9 mouse cellular contexts compared by ENCODE assay signal in genomic region chr8:79562669-79563068, GRCm38 (mm10).
A peak's percentile ranks its signal among the peaks of the same experiment; 100 is the strongest.
DNase-seq lines count a peak whose midpoint lies in the region; ATAC-seq and TF ChIP-seq lines count a peak whose summit lies in the region.
"Had no signal": no experiment of that assay in that cellular context is flagged by ENCODE, and none has a peak within 500 bp of the region (broad histone marks: within the 10 kb centered on the region; RNA-seq: fewer than 3 reads in every experiment).

No protein-coding gene starts in this region.

- no peak overlapping the region for H3K9ac ChIP-seq in kidney, postnatal 0 days (ENCODE audit: low read depth, low read length)
- H3K9ac ChIP-seq in ES-Bruce4 (ENCODE audit: low read depth, poor library complexity, severe bottlenecking), result no peak overlapping the region
- H3K9ac ChIP-seq in limb, embryonic 14.5 days (ENCODE audit: low read depth, low read length, severe bottlenecking), result no peak overlapping the region
- no peak overlapping the region for H3K9ac ChIP-seq in intestine, embryonic 15.5 days

- H3K27me3 ChIP-seq in kidney, postnatal 0 days (ENCODE audit: insufficient read depth, low read length), result no peaks in the 10 kb centered on the region
- H3K27me3 ChIP-seq in ES-Bruce4 (ENCODE audit: control insufficient read depth, insufficient read depth, low read length, poor library complexity, severe bottlenecking), result no peaks in the 10 kb centered on the region
- H3K27me3 ChIP-seq in limb, embryonic 14.5 days (ENCODE audit: control insufficient read depth, insufficient read depth, low read length), result no peaks in the 10 kb centered on the region
- no peaks in the 10 kb centered on the region for H3K27me3 ChIP-seq in thymus, adult 2 months (ENCODE audit: control insufficient read depth, insufficient read depth, low read length)
- no peaks in the 10 kb centered on the region for H3K27me3 ChIP-seq in intestine, embryonic 15.5 days (replicated peaks)

- no peaks in the 10 kb centered on the region for H3K4me1 ChIP-seq in kidney, postnatal 0 days (replicated peaks; ENCODE audit: insufficient read depth, low read length)
- no peaks in the 10 kb centered on the region for H3K4me1 ChIP-seq in ES-Bruce4 (ENCODE audit: control insufficient read depth, insufficient read depth, low read length)
- H3K4me1 ChIP-seq in cortical plate, adult 2 months (ENCODE audit: control insufficient read depth, insufficient read depth, low read length), result peaks cover 4% of the 10 kb centered on the region; the same call in 1 of the 2 replicates
- H3K4me1 ChIP-seq in limb, embryonic 14.5 days (ENCODE audit: control insufficient read depth, insufficient read depth, low read length), result peaks cover 3% of the 10 kb centered on the region; the same call in 1 of the 2 replicates
- H3K4me1 ChIP-seq in thymus, adult 2 months (replicated peaks; ENCODE audit: control insufficient read depth, insufficient read depth, low read length), result no peaks in the 10 kb centered on the region
- H3K4me1 ChIP-seq in intestine, embryonic 15.5 days (replicated peaks), result peaks cover 6% of the 10 kb centered on the region; the same call in 1 of the 2 replicates

- WGBS in kidney, postnatal 0 days, result 78% methylated on average over 8 of the region's 8 CpGs
- 66% methylated on average over 8 of the region's 8 CpGs for WGBS in limb, embryonic 14.5 days
- 85% methylated on average over 8 of the region's 8 CpGs for WGBS in thymus, adult 2 months
- WGBS in intestine, embryonic 15.5 days, result 71% methylated on average over 8 of the region's 8 CpGs

- no peak overlapping the region for H3K4me3 ChIP-seq in kidney, postnatal 0 days (replicated peaks; ENCODE audit: low read depth, low read length)
- H3K4me3 ChIP-seq in ES-Bruce4 (ENCODE audit: low read depth, low read length), result no peak overlapping the region
- no peak overlapping the region for H3K4me3 ChIP-seq in cortical plate, adult 2 months (ENCODE audit: insufficient read depth, low read length)
- H3K4me3 ChIP-seq in limb, embryonic 14.5 days (replicated peaks; ENCODE audit: low read length), result no peak overlapping the region
- no peak overlapping the region for H3K4me3 ChIP-seq in thymus, adult 2 months (ENCODE audit: control insufficient read depth, insufficient read depth, low read length)
- no peak overlapping the region for H3K4me3 ChIP-seq in intestine, embryonic 15.5 days (replicated peaks)
- H3K4me3 ChIP-seq: erythroblast, embryonic 14.5 days had no signal

- no peak for DNase-seq in kidney, postnatal 0 days (ENCODE audit: low spot score)
- no peak for DNase-seq in kidney, adult 9 months
- DNase-seq in limb, embryonic 14.5 days (ENCODE audit: low spot score), result peak; percentile 25
- no peak for DNase-seq in thymus, adult 2 months
- DNase-seq in T-cell, adult 2 months (ENCODE audit: low spot score), result no peak

- H3K27ac ChIP-seq in kidney, postnatal 0 days, result no peak overlapping the region
- H3K27ac ChIP-seq in ES-Bruce4 (ENCODE audit: insufficient read depth, low read length), result no peak overlapping the region
- no peak overlapping the region for H3K27ac ChIP-seq in cortical plate, adult 2 months (ENCODE audit: insufficient read depth, low read length)
- no peak overlapping the region for H3K27ac ChIP-seq in limb, embryonic 14.5 days (replicated peaks; ENCODE audit: low read depth, low read length)
- no peak overlapping the region for H3K27ac ChIP-seq in thymus, adult 2 months (ENCODE audit: control insufficient read depth, insufficient read depth, low read length)
- no peak overlapping the region for H3K27ac ChIP-seq in intestine, embryonic 15.5 days

- no peak overlapping the region for H3K4me2 ChIP-seq in kidney, postnatal 0 days (ENCODE audit: low read length)
- H3K4me2 ChIP-seq in limb, embryonic 14.5 days (replicated peaks; ENCODE audit: low read depth, low read length, severe bottlenecking), result no peak overlapping the region
- no peak overlapping the region for H3K4me2 ChIP-seq in intestine, embryonic 15.5 days (replicated peaks)

- no peak for TF ChIP-seq EP300 in ES-Bruce4 (IDR thresholded peaks at IDR 0.05; ENCODE audit: insufficient read depth, low read depth, low read length)

- H3K36me3 ChIP-seq in kidney, postnatal 0 days (ENCODE audit: insufficient read depth, low read length), result no peaks in the 10 kb centered on the region
- no peaks in the 10 kb centered on the region for H3K36me3 ChIP-seq in ES-Bruce4 (ENCODE audit: control insufficient read depth, insufficient read depth, low read length, poor library complexity, severe bottlenecking)
- H3K36me3 ChIP-seq in limb, embryonic 14.5 days (ENCODE audit: control insufficient read depth, insufficient read depth, low read length), result no peaks in the 10 kb centered on the region
- H3K36me3 ChIP-seq in thymus, adult 2 months (ENCODE audit: control insufficient read depth, insufficient read depth, low read length), result no peaks in the 10 kb centered on the region
- H3K36me3 ChIP-seq in intestine, embryonic 15.5 days, result no peaks in the 10 kb centered on the region

- no peak for TF ChIP-seq POLR2A in ES-Bruce4 (IDR thresholded peaks at IDR 0.05; ENCODE audit: insufficient read depth, low read length)
- TF ChIP-seq POLR2A in cortical plate, adult 2 months (IDR thresholded peaks at IDR 0.05; ENCODE audit: extremely low read depth, insufficient read depth, low read length), result no peak
- no peak for TF ChIP-seq POLR2A in limb, embryonic 14.5 days (IDR thresholded peaks at IDR 0.05; ENCODE audit: borderline replicate concordance, extremely low read depth, insufficient read depth, insufficient read length)
- no peak for TF ChIP-seq POLR2A in thymus, adult 2 months (IDR thresholded peaks at IDR 0.05; ENCODE audit: control insufficient read depth, extremely low read depth, insufficient read depth, low read length, poor library complexity)

- TF ChIP-seq CTCF in kidney, postnatal 0 days (IDR thresholded peaks at IDR 0.05; ENCODE audit: low read depth), result peak; percentile 43; the same call in 1 of the 2 replicates
- peak; percentile 70 for TF ChIP-seq CTCF in ES-Bruce4 (IDR thresholded peaks at IDR 0.05; ENCODE audit: low read depth, low read length)
- 0 out of 2 replicates have a peak, but pooled peaks have one; percentile 24 for TF ChIP-seq CTCF in cortical plate, adult 2 months (IDR thresholded peaks at IDR 0.05; ENCODE audit: extremely low read depth, insufficient read depth, low read length)
- no peak for TF ChIP-seq CTCF in thymus, adult 2 months (IDR thresholded peaks at IDR 0.05; ENCODE audit: borderline replicate concordance, control insufficient read depth, extremely low read depth, insufficient read depth, low read length, poor library complexity)

- no peaks in the 10 kb centered on the region for H3K9me3 ChIP-seq in kidney, postnatal 0 days (replicated peaks; ENCODE audit: low read length)
- no peaks in the 10 kb centered on the region for H3K9me3 ChIP-seq in ES-Bruce4 (replicated peaks; ENCODE audit: control insufficient read depth, insufficient read depth, low read length, poor library complexity, severe bottlenecking)
- no peaks in the 10 kb centered on the region for H3K9me3 ChIP-seq in limb, embryonic 14.5 days (ENCODE audit: control insufficient read depth, low read length)
- no peaks in the 10 kb centered on the region for H3K9me3 ChIP-seq in intestine, embryonic 15.5 days

- no peak for ATAC-seq in kidney, postnatal 0 days (replicated peaks; ENCODE audit: low FRiP score, low read depth)
- ATAC-seq in limb, embryonic 14.5 days (ENCODE audit: low FRiP score, low read depth), result no peak
- no peak for ATAC-seq in intestine, embryonic 15.5 days
